Mouse (Mus musculus): ENCODE measurements around the gene Lcn2. TPM values are rescaled to one million over a fixed set of nuclear protein-coding genes. Genes with fewer than 3 reads are reported as not detected.

Lcn2 gene
- polyA plus RNA-seq, 1 experiment = 0.58 TPM

GRCm38 (mm10) chr2:32425568-32425967, 37.5 kb upstream of the Lcn2 start:
- TF ChIP-seq POLR2A (IDR thresholded peaks at IDR 0.05; ENCODE audit: extremely low read depth, insufficient read depth, low read length) = 0 out of 2 replicates have a peak, but pooled peaks have one; percentile 12
- TF ChIP-seq CTCF (IDR thresholded peaks at IDR 0.05; ENCODE audit: extremely low read depth, insufficient read depth, low read length) = no peak
- Histone ChIP-seq H3K4me3 (ENCODE audit: insufficient read depth, low read length) (no peak overlapping the region), H3K4me1 (ENCODE audit: control insufficient read depth, insufficient read depth, low read length) (peaks cover 18% of the 10 kb centered on the region), H3K27ac (ENCODE audit: insufficient read depth, low read length) (no peak overlapping the region)

- H3K27ac ChIP-seq (ENCODE audit: insufficient read depth, low read length) = no peak overlapping the region
- no peak overlapping the region for H3K4me3 ChIP-seq (ENCODE audit: insufficient read depth, low read length)
- peaks cover 18% of the 10 kb centered on the region for H3K4me1 ChIP-seq (ENCODE audit: control insufficient read depth, insufficient read depth, low read length)
- TF ChIP-seq CTCF (IDR thresholded peaks at IDR 0.05; ENCODE audit: extremely low read depth, insufficient read depth, low read length) = no peak
- no peak for TF ChIP-seq POLR2A (IDR thresholded peaks at IDR 0.05; ENCODE audit: extremely low read depth, insufficient read depth, low read length)
Observed at GRCm38 (mm10) chr2:32424796-32425195, 36.7 kb upstream of the Lcn2 start.

- no peak for TF ChIP-seq CTCF (IDR thresholded peaks at IDR 0.05; ENCODE audit: extremely low read depth, insufficient read depth, low read length)
- peak; percentile 30; the same call in 1 of the 2 replicates for TF ChIP-seq POLR2A (IDR thresholded peaks at IDR 0.05; ENCODE audit: extremely low read depth, insufficient read depth, low read length)
- 0 out of 2 replicates have a peak overlapping the region, but pooled peaks have one; percentile 5 for H3K27ac ChIP-seq (ENCODE audit: insufficient read depth, low read length)
- H3K4me3 ChIP-seq (ENCODE audit: insufficient read depth, low read length) = peak overlapping the region; percentile 25
- peaks cover 8% of the 10 kb centered on the region for H3K4me1 ChIP-seq (ENCODE audit: control insufficient read depth, insufficient read depth, low read length)
Observed at GRCm38 (mm10) chr2:32423481-32424331, 35.7 kb upstream of the Lcn2 start.

- Histone ChIP-seq H3K27ac (ENCODE audit: insufficient read depth, low read length) (no peak overlapping the region), H3K4me3 (ENCODE audit: insufficient read depth, low read length) (no peak overlapping the region)
- TF ChIP-seq POLR2A (IDR thresholded peaks at IDR 0.05; ENCODE audit: extremely low read depth, insufficient read depth, low read length) (no peak), CTCF (IDR thresholded peaks at IDR 0.05; ENCODE audit: extremely low read depth, insufficient read depth, low read length) (no peak)
Observed at GRCm38 (mm10) chr2:32421851-32422251, 33.8 kb upstream of the Lcn2 start.

GRCm38 (mm10) chr2:32420647-32421046, 32.6 kb upstream of the Lcn2 start:
- no peak for TF ChIP-seq POLR2A (IDR thresholded peaks at IDR 0.05; ENCODE audit: extremely low read depth, insufficient read depth, low read length)
- no peak for TF ChIP-seq CTCF (IDR thresholded peaks at IDR 0.05; ENCODE audit: extremely low read depth, insufficient read depth, low read length)
- peaks cover 3% of the 10 kb centered on the region for H3K4me1 ChIP-seq (ENCODE audit: control insufficient read depth, insufficient read depth, low read length)
- no peak overlapping the region for H3K4me3 ChIP-seq (ENCODE audit: insufficient read depth, low read length)
- no peak overlapping the region for H3K27ac ChIP-seq (ENCODE audit: insufficient read depth, low read length)

More at GRCm38 (mm10) chr2:32421851-32422251, 33.8 kb upstream of the Lcn2 start:
- peaks cover 3% of the 10 kb centered on the region for H3K4me1 ChIP-seq (ENCODE audit: control insufficient read depth, insufficient read depth, low read length)

- TF ChIP-seq CTCF (IDR thresholded peaks at IDR 0.05; ENCODE audit: extremely low read depth, insufficient read depth, low read length) (no peak), POLR2A (IDR thresholded peaks at IDR 0.05; ENCODE audit: extremely low read depth, insufficient read depth, low read length) (no peak)
Observed at GRCm38 (mm10) chr2:32420066-32420608, 32.1 kb upstream of the Lcn2 start.

GRCm38 (mm10) chr2:32419359-32419758, 31.3 kb upstream of the Lcn2 start:
- no peak overlapping the region for H3K4me3 ChIP-seq (ENCODE audit: insufficient read depth, low read length)
- H3K4me1 ChIP-seq (ENCODE audit: control insufficient read depth, insufficient read depth, low read length) = peaks cover 3% of the 10 kb centered on the region
- no peak for TF ChIP-seq CTCF (IDR thresholded peaks at IDR 0.05; ENCODE audit: extremely low read depth, insufficient read depth, low read length)
- no peak for TF ChIP-seq POLR2A (IDR thresholded peaks at IDR 0.05; ENCODE audit: extremely low read depth, insufficient read depth, low read length)
- H3K27ac ChIP-seq (ENCODE audit: insufficient read depth, low read length) = no peak overlapping the region

More at GRCm38 (mm10) chr2:32420066-32420608, 32.1 kb upstream of the Lcn2 start:
- no peak overlapping the region for H3K4me3 ChIP-seq (ENCODE audit: insufficient read depth, low read length)
- no peak overlapping the region for H3K27ac ChIP-seq (ENCODE audit: insufficient read depth, low read length)
- H3K4me1 ChIP-seq (ENCODE audit: control insufficient read depth, insufficient read depth, low read length) = peaks cover 3% of the 10 kb centered on the region

- Histone ChIP-seq H3K4me1 (ENCODE audit: control insufficient read depth, insufficient read depth, low read length) (peaks cover 3% of the 10 kb centered on the region), H3K4me3 (ENCODE audit: insufficient read depth, low read length) (no peak overlapping the region), H3K27ac (ENCODE audit: insufficient read depth, low read length) (no peak overlapping the region)
- TF ChIP-seq CTCF (IDR thresholded peaks at IDR 0.05; ENCODE audit: extremely low read depth, insufficient read depth, low read length) (no peak), POLR2A (IDR thresholded peaks at IDR 0.05; ENCODE audit: extremely low read depth, insufficient read depth, low read length) (no peak)
Observed at GRCm38 (mm10) chr2:32418430-32419151, 30.5 kb upstream of the Lcn2 start.

GRCm38 (mm10) chr2:32417486-32417885, 29.4 kb upstream of the Lcn2 start:
- Histone ChIP-seq H3K27ac (ENCODE audit: insufficient read depth, low read length) (no peak overlapping the region), H3K4me1 (ENCODE audit: control insufficient read depth, insufficient read depth, low read length) (peaks cover 3% of the 10 kb centered on the region), H3K4me3 (ENCODE audit: insufficient read depth, low read length) (no peak overlapping the region)
- TF ChIP-seq POLR2A (IDR thresholded peaks at IDR 0.05; ENCODE audit: extremely low read depth, insufficient read depth, low read length) (no peak), CTCF (IDR thresholded peaks at IDR 0.05; ENCODE audit: extremely low read depth, insufficient read depth, low read length) (no peak)
